Mouse (Mus musculus): ENCODE measurements around the gene Slc26a10. TPM values are rescaled to one million over a fixed set of nuclear protein-coding genes. Genes with fewer than 3 reads are reported as not detected.
A peak's percentile ranks its signal among the peaks of the same experiment; 100 is the strongest.
"Not testable (repeated sequence)": the region's sequence is repeated elsewhere in the genome, so short reads cannot be mapped to it uniquely, and the experiment has no call there.

Slc26a10 gene
- total RNA-seq, 2 experiments from 2014 or later = 3.8 to 4.3 TPM

DNA sequence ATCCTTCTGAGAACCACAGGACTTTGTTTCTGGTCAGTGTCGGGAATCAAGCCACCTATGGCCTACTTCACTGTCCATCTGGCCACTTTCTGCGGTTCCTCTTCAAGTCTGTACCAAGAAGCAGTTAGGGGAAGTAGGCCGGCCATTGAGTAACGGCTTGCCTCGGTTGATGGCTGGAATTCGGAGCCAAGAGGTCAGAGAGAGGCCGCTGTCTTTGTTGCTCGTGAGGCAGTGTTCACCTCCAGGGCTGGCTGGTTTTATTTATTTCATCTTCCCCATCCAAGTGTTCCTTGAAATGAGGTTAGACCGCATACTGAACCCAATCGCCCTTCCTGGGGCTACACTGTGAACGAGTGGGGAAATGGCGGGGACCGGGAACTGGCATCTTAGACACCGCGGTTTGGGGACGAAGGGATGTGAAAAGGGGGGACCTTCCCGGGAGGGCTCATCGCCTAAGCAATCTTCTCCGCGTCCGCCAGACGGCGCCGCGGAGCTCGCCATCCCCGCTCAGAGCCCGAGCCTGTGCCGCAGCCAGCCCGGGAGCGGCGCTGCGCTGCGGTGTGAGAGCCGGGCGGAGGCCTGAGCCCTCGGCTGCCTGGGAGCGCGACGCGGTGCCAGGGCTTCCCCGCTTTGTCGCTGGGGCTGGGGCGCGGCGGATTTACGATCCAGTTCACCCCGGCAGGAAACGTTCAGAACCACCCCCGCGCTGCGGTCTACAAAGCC is 15.7 kb downstream of the Slc26a10 start, which contains the start of gene B4galnt1:
Gene B4galnt1, plus strand, starts transcription at position 595 of the 723 bp plus-strand sequence.
- DNase-seq (ENCODE audit: low spot score in 2 of 2) = peak; percentile 57 to 75

DNA sequence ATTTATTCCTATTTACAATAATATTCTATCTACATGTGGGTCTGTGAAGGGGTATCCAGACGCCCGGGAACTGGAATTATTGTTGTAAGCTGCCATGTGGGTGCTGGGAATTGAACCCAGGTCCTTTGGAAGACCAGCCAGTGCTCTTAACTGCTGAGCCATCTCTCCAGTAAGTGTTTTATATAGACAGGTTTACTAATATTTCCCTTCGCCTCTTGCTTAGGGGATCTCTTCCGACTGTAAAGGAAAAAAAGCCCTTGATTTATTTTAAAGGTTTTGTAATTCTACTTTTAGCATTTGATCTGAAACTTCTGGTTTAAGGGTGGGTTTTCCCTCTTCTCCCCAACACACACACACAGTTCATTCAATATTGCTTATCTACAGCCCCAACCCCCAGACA is 16.3 kb downstream of the Slc26a10 start:
- no peak for DNase-seq (ENCODE audit: low spot score in 2 of 2)

DNA sequence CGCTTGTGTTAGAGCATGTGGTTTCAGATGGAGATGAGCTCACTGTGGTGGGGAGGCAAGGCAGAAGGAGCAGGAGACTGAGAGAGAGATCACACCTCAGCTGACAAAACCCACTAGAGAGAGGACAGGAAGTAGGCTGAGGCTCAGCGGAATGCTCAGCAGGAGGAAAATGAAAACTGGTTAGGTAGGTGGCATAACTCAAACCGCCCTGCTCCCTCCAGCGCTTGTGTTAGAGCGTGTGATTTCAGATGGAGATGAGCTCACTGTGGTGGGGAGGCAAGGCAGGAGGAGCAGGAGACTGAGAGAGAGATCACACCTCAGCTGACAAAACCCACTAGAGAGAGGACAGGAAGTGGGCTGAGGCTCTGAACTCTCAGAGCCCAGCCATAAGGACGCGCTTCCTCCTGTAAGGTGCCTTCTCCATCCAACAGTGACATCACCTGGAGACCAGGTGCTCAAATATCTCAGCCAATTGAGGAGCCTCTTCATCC is 17.6 kb downstream of the Slc26a10 start:
- not testable (repeated sequence) for DNase-seq (ENCODE audit: low spot score in 2 of 2)

DNA sequence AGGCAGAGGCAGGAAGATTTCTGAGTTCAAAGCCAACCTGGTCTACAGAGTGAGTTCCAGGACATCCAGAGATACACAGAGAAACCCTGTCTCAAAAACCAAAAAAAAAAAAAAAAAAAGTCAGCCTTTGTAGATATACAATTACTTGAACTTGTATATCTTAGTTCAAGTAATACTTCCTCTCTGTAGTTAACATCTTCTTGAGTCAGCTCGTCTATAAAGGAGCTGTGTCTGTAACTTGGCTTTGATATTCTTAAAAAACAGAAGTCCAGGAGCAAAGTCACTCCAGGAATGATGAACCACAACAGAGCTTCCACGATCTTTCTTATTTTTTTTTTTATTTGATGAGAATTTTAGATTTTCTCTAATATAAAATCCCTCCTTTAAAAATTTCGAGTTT is 19.7 kb downstream of the Slc26a10 start:
- DNase-seq (ENCODE audit: low spot score in 2 of 2) = no peak

DNA sequence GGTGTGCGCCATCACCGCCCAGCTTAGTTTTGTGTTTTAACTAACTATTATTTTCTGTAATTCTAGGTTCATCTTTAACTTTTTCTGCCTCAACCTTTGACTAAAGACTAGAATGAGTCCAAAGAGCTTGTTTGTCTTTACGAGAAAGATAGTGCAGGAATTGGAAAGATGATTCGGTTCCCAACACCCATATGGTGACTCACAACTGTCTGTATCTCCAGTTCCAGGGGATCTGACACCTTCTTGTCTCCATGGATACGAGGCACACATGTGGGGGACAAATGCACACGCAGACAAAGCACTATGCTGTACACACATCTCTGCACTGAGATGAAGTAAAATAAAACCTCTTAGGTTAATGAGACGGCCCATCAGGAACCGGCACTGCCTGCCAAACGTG is 20.4 kb downstream of the Slc26a10 start:
- no peak for DNase-seq (ENCODE audit: low spot score in 2 of 2)

DNA sequence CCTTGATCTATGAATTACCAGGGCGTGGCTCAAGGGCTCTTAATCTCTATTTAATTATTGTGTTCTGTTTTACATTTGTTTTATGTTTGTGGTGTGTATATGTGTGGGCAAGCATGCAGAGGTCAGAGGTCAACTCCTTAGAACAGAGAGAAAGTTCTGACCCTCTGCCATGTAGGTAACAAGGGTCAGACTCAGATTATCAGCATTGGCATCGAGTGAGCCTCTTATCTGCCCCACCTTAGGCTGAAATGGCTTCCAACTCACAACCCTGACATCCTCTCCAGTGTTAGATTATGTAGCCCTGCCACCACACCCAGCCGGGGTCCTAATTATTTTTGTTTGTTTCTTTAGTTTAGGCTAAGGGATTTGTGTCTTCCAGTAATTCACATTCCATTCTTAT is 22.0 kb downstream of the Slc26a10 start:
- DNase-seq (ENCODE audit: low spot score in 2 of 2) = no peak

DNA sequence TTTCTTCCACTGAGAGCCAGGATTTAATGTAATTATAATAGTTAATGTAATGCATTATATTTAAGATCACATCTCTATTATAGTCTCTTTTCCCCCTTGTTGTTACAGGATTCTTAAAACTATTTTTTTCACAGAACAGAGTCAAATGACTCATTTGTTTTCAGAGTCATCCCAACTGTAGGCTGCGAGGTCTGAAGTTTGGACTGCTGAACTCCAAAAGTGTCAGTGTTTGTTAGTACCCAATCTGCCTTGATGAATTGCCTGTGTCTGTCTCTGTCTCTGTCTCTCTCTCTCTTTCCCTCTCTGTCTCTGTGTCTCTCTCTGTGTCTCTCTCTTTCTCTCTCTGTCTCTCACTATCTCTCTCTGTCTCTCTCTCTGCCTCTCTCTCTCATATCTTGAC is 23.9 kb downstream of the Slc26a10 start:
- no peak for DNase-seq (ENCODE audit: low spot score in 2 of 2)

DNA sequence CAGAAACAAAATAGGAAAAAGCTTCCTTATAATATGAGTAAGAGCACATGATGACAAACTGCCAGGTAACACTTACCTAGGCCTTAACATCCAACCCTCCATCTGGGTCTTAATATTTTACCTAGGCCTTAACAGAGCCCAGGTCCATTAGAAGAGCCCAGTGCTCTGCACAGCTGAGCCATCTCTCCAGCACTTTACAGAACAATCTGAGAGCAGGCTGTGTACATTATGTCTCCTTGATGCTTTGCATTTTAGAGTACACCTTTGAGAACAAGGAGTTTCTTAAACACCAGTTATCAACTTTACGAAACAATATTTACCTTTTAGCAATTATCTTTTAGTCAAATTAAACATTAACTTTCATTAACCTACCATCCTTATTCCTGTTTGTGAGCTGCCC is 24.4 kb downstream of the Slc26a10 start:
- DNase-seq (ENCODE audit: low spot score in 2 of 2) = no peak

DNA sequence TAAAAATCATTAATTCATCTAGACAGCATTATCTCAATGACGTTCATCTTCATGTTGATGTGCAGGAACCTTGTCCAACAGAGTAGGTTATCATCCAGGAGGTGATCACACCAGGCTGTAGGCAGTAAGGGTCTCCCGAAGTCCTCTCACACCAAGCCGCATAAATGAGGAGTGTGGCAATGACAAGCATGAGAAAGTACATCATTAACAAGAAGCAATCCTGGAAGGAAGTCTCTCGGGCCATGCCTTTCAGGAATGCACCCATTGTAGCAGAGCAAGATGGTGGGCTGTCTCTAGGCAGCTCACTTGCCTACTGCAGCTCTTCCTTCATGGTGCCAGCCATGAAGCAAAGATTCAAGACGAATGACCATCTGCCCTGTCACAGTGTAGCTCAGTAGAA is 25.8 kb downstream of the Slc26a10 start:
- no peak for DNase-seq (ENCODE audit: low spot score in 2 of 2)

DNA sequence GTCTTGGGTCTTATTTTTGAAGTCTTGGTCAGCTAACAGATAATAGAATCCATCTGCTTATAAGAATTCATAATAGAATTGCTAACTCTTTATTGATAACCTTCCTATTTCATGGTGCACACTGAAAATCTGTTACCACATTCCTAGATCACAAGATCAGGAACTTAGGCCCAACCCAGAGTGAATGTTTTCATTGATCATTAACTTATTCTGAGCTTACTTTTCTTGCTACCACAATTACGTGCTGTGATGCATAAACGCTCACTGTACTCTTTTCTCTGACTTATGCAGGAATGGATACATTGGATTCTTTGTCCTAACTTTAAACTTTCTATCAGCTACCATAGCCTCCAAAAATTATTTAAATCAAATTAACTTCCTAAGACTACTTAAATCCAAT is 26.2 kb downstream of the Slc26a10 start:
- DNase-seq (ENCODE audit: low spot score in 2 of 2) = no peak

DNA sequence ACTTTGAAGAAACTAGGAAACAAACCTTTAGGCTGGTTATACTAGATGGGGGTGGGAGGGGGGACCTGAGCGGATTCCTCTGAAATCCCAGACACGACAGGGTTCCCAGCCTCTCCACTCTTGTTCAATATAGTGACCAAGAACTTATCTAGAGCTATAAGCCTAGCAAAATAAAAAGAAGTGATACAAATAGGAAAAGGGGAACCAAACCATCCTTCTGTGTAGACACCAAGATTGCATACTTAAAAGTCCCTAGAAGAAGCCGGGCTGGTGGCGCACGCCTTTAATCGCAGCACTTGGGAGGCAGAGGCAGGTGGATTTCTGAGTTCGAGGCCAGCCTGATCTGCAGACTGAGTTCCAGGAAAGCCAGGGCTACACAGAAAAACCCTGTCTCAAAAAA is 27.1 kb downstream of the Slc26a10 start:
- DNase-seq (ENCODE audit: low spot score in 2 of 2) = no peak

DNA sequence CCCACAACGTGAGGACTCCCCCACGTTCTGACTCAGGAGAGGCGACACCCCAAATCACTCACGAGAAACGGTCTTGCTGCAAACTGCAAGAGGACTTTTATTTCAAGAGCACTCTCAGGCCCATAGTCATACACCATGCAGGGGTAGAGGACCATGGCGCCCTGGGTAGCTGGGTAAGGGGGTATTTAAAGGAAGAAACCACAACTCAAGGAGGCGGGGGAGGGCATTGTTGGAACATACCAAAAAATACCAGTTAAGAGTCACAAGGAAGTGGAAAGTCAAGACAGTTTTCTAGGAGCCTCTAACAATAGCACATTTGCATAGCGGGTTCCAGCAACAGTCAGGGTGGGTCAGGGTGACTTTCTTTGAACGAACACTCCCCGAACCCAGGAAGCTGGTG is 27.9 kb downstream of the Slc26a10 start:
- DNase-seq (ENCODE audit: low spot score in 2 of 2) = not testable (repeated sequence)

DNA sequence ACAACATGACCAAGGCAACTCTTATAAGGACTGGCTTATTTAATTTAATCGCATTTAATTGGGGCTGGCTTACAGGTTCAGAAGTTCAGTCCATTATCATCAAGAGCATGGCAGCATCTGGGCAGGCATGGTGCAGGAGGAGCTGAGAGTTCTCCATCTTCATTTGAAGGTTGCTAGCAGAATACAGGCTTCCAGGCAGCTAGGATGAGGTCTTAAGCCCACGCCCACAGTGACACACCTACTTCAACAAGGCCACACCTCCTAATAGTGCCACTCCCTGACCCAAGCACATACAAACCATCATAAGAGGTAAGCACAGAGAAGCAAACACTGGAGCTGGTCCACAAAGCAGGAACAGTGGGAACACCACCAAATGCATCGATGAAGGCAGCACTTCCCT is 29.2 kb downstream of the Slc26a10 start:
- not testable (repeated sequence) for DNase-seq (ENCODE audit: low spot score in 2 of 2)

DNA sequence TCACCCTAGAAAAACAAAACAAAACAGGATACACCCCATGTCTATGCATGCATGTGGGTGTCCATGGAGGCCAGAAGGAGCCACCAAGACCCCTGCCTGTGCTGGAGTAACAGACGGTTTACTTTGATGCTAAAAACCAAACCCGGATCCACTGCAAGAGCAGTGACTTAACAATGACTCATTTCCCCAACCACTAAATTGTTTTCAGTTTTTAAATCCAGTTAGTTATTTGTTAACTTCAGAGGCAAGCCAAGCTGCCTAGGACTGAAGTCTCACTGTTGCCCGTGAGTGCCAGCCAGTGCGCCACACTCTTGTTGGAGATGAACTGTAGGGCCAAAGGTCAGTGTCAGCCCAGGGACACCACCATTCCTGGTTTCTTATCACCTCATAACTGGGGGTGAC is 30.0 kb downstream of the Slc26a10 start:
- DNase-seq (ENCODE audit: low spot score in 2 of 2) = no peak

DNA sequence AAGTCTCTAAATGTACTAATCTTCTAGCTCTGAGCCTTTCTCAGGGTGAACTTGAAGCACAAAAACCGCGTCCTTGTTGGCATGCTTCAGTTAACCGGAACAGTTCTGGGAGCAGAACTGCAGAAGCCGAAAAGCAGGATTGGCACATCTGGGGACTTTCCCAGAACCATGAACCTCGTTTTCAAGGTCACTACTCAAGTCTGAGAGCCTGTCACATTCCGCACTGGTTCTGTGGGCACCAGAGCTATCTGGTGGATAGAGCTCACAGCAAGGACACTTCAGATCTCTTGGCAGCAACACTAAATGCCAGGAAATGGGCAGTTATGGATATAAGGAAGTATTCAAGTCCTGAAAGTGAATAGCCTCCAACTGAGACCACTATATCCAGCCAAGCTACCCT is 33.3 kb downstream of the Slc26a10 start:
- no peak for DNase-seq (ENCODE audit: low spot score in 2 of 2)

DNA sequence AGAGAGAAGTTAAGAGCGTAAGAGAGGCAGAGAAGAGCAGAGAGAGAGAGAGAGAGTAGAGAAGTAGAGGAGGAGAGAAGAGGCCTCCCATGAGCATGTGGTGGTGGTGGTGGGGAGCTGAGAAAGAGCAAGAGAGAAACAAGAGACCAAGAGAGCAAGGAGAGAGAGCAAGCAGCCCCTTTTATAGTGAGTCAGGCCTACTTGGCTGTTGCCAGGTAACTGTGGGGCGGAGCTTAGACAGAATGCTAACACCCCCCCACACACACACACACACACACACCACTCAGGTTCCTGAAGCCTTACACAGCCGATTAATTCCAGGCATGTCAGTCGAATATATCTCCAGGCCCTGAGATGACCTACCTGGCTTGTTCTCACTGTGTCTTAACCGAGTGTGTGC is 35.1 kb downstream of the Slc26a10 start:
- DNase-seq (ENCODE audit: low spot score in 2 of 2) = no peak

DNA sequence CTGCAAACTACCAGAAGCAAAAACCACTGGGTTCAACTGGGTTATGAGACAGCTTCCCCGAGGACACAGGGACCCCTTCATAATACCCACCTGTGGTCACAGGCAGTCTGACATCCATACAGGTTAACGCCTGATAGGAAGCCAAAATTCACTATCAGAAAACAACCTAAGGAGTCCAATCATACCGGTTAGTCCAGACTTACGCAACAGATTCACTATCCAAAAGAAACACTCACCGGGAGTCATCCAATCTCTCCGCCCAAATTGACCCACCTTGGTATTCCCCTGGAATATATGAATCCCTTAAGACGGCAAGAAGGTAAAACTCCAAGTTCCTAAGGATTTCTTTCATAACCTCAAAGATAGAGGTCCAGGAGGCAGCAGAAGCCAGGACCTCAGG is 35.9 kb downstream of the Slc26a10 start:
- no peak for DNase-seq (ENCODE audit: low spot score in 2 of 2)

DNA sequence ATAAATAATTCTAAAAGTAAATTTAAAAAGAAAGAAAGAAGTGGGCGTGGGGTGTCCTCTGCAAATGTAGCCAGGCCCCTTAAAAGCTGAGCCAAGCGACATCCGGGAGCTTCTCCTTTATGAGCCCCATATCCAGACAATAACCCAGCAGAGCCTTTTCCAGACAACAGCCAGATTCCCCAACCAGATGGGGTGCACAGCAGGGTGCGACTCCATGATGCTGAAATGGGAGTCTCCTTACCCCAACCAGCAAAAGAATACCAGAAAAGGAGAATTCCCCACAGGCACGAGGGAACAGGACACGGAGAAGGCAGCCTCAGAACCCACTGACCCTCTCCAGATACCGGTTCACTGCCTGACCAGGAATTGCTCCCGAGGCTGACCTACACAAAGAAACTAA is 37.2 kb downstream of the Slc26a10 start:
- no peak for DNase-seq (ENCODE audit: low spot score in 2 of 2)

DNA sequence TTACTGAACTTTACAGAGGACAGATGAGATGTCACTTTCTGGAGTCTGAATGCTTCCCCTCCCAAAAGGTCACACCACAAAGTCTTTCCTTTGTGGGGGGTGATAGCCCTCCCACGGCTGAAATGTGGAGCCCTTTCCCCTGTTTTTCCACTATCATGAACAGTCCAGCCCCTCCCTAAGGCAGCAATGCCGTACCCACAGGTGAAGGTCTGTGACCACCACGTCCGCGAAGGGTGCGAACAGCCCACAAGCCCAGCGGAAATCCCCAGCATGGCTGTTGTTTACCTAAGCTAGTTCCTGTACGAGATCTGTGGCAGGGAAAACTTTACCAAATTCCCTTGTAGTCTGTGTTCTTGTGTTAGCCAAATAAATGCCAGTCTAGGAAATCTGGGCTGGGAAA is 38.9 kb downstream of the Slc26a10 start:
- DNase-seq (ENCODE audit: low spot score in 2 of 2) = no peak

DNA sequence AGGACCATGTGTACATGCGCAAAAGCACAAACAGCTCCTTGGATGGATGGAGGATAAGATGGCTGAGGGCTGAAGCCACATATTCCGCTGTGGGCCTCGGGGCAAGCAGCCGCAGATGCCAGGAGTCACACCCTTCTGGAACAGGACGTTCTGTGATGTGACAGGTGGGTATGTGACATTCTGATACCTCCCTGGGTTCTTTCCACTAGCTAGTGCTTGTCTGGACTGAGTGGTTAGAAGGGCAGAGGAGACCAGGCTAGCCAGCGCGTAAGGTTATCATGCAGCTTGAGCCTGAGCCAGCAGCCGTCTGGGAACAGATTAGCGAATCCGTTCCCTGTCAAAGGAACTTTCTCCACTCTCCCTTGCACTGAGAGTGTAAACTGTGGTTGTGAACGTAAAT is 39.5 kb downstream of the Slc26a10 start:
- no peak for DNase-seq (ENCODE audit: low spot score in 2 of 2)

DNA sequence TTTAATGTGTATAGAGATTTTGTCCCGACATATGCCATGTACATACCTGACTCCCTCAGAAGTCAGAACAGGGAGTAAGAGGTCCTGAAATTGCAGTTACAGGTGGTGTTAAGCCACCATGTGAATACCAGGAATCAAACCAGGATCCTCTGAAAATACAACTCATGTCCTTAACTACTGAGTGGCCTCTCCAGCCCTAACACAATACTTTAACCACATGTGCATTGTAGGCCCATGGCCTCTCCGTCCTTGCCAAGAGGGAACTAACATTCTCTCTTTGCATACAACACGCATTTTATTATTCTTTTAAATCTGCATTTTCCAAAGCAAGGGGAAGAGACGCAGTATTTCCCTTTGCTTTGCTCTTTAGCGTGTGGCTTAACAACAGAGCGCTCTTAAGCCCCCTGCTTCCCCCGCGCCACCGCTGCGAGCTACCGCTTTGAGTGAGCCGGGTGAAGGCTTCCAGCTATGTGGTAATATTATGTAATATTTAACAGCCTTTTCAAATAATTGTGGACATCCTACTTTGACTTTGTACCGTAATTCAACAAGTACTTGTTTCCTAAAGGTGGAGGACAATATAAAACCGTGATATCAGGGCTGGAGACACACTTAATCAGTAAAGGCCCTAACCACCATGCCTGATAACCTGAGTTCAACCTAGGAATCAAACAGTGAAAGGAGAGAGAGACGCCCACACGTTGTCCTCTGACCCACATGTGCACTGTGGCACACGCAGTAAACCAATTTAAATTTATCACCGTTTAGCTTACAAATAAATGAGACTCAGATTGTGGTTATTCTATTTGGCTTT is 41.9 kb downstream of the Slc26a10 start:
- DNase-seq (ENCODE audit: low spot score in 2 of 2) = no peak

DNA sequence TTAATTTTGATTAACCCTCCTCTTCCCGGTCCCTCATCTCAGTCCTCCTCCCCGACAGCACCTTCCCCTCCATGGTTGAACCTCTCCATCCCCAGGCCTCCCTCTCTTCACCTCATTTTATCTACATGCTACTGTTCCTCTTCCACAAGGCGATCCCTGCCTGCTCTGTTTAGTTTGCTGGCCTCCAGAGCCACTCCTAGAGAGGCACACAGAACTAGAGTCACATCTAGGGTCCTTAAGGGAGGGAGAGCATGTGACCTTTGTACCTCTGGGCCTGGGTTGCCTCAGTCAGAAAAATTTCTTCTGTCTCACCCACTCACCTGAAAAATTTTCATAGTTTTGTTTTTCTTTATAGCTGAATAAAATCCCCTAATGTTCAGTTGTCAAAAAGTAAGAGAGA is 42.5 kb downstream of the Slc26a10 start:
- DNase-seq (ENCODE audit: low spot score in 2 of 2) = no peak

DNA sequence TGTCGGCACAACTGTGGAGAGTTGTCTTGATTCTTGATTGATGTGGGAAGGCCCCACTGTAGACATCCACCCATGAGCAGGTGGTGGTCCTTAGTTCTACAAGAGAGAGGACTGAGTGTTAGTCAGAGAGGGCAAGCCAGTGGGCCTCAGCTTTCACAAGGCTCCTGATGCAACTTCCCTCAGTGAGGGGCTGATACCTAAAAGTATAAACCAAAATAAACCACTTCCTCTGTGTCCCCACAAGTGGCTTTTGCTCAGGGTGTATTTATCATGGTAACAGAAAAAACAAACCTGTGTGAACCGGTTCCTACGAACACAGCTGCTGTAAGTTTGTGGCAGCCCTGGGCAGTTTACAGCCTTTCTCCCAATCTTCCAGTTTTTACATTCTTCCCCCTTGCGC is 43.9 kb downstream of the Slc26a10 start:
- no peak for DNase-seq (ENCODE audit: low spot score in 2 of 2)
